Mouse (Mus musculus): Measurements from ENCODE around the gene Kank2.

Kank2 gene

GRCm38 (mm10) chr9:21748491-21748890 lies 50.1 kb downstream of the Kank2 start:
- DNase-seq = peak; percentile 92

GRCm38 (mm10) chr9:21748033-21748432 lies 50.5 kb downstream of the Kank2 start:
- DNase-seq = peak; percentile 98

- no peak for DNase-seq
These were observed 51.2 kb downstream of the Kank2 start for GRCm38 (mm10) chr9:21747238-21747774.

DNA sequence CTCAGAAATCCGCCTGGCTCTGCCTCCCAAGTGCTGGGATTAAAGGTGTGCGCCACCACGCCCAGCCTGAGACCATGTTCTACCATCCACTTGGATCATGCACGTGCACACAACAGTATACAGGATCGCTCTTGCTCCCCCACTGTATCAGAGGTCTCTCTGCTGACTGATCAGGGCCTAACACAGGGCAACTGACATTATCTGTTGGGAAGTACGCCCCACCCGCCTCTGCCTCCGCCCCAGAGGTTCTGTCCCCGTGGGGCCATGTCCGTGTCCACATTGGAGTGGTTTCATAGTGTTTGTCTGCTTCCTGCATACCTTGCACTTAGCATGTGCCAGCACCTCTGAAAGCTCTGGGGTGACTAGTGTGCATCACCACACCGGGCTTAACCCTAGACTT lies 57.0 kb downstream of the Kank2 start:
- DNase-seq = no peak

DNA sequence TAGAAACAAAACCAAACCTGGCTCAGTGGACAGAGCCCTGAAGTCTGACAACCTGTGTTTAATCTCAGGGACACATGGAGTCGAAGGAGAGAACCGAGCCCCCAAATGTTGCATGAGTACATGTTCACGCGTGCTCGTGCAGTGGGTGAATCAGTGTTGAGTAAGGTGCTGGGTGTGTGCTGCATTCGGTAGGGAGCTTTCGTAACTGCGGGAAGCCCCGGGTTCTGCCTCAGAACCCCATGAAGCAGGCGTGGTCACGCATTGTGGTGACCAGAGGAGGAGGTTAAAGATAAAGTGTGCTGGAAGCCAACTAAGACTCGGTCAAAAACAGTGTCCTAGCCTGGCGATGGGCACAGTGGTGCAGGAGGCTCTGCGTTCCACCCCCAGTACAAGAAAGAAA lies 58.1 kb downstream of the Kank2 start:
- DNase-seq = no peak

DNA sequence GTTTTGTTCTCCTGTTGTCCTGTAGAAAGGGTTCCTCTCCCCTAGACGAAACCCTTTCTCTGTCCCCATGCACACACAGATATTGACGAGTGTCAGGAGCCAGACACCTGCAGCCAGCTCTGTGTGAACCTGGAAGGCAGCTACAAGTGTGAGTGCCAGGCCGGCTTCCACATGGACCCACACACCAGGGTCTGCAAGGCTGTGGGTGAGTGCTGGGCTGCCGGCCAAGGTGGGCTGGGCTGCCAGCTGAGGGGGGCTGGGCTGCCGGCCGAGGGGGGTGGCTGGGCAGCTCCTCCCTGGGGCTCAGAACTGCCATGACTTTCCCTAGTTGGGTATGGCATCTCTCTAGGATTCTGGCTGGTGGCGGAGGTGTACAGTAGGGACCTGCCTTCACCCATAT lies 59.8 kb downstream of the Kank2 start:
- DNase-seq = no peak

DNA sequence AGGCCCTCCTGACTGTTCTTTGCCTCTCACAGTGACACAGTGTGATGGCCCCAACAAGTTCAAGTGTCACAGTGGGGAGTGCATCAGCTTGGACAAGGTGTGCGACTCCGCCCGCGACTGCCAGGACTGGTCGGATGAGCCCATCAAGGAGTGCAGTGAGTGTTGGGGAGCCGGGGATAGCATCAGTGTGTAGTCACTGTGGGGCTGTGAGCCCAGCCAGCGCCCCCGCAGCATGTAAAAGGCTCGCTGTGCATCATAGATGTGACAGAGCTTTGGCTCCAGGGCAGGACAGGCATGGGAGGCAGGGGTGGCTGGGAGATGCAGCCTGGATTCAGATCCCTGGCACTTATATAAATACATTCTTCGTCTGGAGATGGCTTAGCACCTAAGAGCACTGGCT lies 61.4 kb downstream of the Kank2 start:
- DNase-seq = no peak

DNA sequence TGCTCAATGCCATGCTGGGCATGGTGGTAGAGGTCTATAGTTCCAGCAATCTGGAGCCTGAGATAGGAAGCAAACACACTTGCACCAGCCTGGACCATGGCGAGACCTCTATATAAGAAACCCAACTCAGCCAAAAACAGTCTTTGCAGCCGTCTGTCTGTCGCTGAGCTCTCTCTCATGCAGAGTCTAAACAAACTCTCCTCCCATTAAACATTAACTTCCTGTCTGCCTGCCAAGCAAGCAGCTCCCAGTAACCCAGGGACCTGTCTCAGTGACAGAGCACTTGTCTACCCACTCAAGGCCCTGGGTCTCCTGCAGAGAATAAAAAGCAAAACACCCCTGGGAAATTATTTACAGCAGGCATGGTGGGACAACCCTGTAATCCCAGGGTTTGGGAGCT lies 62.0 kb downstream of the Kank2 start:
- no peak for DNase-seq

DNA sequence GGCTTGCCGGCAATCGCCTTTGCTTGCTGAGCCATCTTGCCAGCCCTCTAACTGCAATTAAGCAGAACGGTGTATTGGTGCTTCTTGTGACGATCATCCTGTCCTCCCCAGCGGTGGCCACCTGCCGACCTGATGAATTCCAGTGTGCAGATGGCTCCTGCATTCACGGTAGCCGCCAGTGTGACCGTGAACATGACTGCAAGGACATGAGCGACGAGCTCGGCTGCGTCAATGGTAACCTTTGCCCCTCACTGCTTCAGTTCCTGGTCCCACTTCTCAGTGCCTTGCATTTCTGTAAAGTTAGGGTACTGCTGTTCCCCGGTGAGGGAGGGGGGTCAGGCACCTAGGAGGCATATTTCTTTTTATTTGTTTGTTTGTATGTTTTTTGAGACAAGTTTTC lies 63.4 kb downstream of the Kank2 start:
- DNase-seq = no peak

- no peak for DNase-seq
These were observed 64.6 kb downstream of the Kank2 start for GRCm38 (mm10) chr9:21733989-21734388.

DNA sequence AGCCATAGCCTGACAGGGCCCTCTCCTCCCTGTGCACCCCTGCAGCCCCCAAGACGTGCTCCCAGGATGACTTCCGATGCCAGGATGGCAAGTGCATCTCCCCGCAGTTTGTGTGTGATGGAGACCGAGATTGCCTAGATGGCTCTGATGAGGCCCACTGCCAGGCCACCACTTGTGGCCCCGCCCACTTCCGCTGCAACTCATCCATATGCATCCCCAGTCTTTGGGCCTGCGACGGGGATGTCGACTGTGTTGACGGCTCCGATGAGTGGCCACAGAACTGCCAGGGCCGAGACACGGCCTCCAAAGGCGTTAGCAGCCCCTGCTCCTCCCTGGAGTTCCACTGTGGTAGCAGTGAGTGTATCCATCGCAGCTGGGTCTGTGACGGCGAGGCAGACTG lies 65.1 kb downstream of the Kank2 start:
- peak; percentile 85 for DNase-seq

- DNase-seq = no peak
These were observed 66.3 kb downstream of the Kank2 start for GRCm38 (mm10) chr9:21732288-21732687.

GRCm38 (mm10) chr9:21729264-21729663 lies 69.3 kb downstream of the Kank2 start:
- DNase-seq = peak; percentile 91

- DNase-seq = peak; percentile 90
These were observed 70.2 kb downstream of the Kank2 start for GRCm38 (mm10) chr9:21728261-21728832.

DNA sequence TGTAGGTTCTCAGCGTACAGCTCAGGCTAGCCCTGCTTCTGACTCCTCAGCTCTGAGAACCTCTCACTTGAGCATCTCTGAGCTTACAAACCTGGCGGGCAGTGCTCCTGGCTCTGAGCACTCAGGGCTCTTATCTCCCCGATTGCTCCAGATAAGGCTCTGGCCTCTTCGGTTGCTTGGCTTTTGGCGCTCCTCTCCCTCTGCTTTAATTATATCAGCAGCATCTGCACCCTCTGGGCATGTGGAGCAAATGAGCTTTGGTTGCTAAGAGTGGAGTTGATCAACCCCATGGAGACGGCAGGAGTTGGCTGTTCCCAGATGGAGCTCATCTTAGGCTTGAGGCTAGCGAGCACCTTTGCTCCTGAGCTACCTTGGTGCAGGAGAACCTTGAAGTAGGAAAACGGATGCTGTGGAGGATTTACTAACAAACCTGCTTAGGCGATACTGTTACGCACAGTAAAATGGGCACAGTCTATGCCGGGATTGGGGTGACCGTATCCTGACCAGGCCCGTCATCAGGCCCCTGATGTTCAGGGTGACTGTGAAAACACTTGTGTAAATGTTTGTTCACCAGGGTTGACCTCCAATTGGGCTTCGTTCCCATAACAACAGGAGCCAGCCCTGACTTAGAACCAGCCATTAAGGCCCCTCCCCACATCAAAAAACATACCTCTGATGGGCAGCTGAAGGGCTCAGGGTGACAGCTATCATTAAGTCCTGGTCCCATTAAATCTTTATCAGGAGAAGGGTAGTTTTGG lies 72.1 kb downstream of the Kank2 start:
- peak; percentile 86 for DNase-seq

GRCm38 (mm10) chr9:21725224-21726121 lies 73.1 kb downstream of the Kank2 start:
- DNase-seq = peak; percentile 76

DNA sequence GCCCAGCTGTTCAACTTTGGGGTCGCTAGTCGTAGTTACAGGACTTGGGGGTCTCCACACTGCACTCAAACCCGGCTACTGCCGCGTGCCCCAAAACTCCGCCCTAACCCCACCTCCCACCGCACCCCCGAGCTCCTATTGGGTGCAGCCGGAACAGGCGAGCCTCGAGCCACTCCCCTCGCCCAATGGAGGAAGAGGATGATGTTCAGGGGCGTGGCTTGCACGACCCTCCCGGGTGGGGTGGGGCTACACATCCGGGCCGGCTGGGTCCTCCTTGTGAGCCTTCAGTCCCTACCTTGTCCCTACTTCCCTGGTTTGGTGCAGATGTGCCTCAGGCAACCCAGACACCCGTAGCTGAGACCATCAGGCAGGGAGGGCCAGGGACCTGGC lies 74.4 kb downstream of the Kank2 start:
- DNase-seq = peak; percentile 99

DNA sequence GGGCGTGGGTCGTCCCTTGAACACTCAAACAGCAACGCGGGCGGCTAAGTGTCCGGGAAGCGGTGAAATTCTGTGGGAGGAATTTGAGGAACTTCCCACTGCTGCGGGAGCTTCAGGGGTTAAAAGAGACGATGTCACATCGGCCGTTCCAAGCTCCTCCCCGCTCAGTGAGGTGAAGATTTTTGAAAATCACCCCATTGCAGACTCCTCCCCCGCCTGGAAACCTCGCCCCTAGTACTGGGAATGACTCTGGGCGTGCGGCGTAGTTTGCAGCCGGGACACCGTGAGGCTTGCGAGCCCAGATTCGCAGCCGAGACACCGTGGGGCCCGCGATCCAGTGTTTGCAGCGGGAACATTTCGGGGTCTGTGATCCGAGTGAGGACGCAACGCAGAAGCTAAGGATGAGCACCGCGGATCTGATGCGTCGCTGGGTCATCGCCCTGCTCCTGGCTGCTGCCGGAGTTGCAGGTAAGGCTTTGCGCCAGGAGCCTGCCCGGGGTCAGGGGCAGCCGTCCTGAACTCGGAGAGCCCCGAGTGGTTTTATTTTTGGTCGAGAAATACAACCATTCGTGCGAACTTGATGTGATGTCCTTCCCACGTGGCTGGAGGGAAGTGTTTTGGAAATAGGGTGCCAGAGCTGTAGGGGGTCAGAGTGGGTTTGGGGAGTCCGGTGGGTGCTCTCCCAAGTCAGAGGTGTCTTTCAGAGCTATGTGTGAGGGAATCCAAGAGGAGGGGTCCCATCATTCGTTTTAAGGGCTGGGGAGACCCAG lies 75.0 kb downstream of the Kank2 start, which contains the start of gene Ldlr:
TSS of gene Ldlr (plus strand) at position 107 of the 770 bp plus-strand sequence.
- DNase-seq = peak; percentile 98

GRCm38 (mm10) chr9:21721036-21721435 lies 77.5 kb downstream of the Kank2 start:
- DNase-seq = peak; percentile 94

GRCm38 (mm10) chr9:21717015-21717414 lies 81.5 kb downstream of the Kank2 start:
- DNase-seq = peak; percentile 78

Measured in heart, adult 11 months (tissue).